Mouse (Mus musculus) hindbrain, embryonic 16.5 days (tissue): Measurements from ENCODE around the gene Ebf3. TPM values are rescaled to one million over a fixed set of nuclear protein-coding genes. Genes with fewer than 3 reads are reported as not detected.

Experiments
- ATAC-seq: fragments of 200-750 bp; cut with Nextera tagmentation; 2 replicates; pipeline ENCODE4 v1.8.0; 2017; ENCODE audit warnings: moderate TSS enrichment, moderate library complexity
- H3K27ac ChIP-seq: fragments of 300-500 bp; sonication (generic); 2 replicates; pipeline ENCODE4 v1.5.1; 2014; ENCODE audit warnings: low read depth, mild to moderate bottlenecking, control low read depth, low read length, moderate library complexity
- H3K27me3 ChIP-seq: fragments of 300-500 bp; sonication (generic); replicated peaks from 2 replicates; pipeline ENCODE4 v1.6.1; 2014; ENCODE audit warnings: low read length; ENCODE audit not compliant: control insufficient read depth, insufficient read depth
- H3K36me3 ChIP-seq: fragments of 300-500 bp; sonication (generic); 2 replicates; pipeline ENCODE4 v1.6.1; 2014; ENCODE audit warnings: mild to moderate bottlenecking, low read length, moderate library complexity, mixed read lengths; ENCODE audit not compliant: control insufficient read depth, insufficient read depth
- H3K4me1 ChIP-seq: fragments of 300-500 bp; sonication (generic); 2 replicates; pipeline ENCODE4 v1.6.1; 2014; ENCODE audit warnings: low read depth, low read length; ENCODE audit not compliant: control insufficient read depth, insufficient read depth
- H3K4me2 ChIP-seq: fragments of 300-500 bp; sonication (generic); 2 replicates; pipeline ENCODE4 v1.6.1; 2014; ENCODE audit warnings: mild to moderate bottlenecking, low read length, control low read depth, moderate library complexity
- H3K4me3 ChIP-seq: fragments of 300-500 bp; sonication (generic); 2 replicates; pipeline ENCODE4 v1.5.1; 2014; ENCODE audit warnings: mild to moderate bottlenecking, low read length, control low read depth, moderate library complexity
- H3K9ac ChIP-seq: fragments of 300-500 bp; sonication (generic); 2 replicates; pipeline ENCODE4 v1.6.1; 2014; ENCODE audit warnings: low read depth, mild to moderate bottlenecking, control low read depth, low read length, moderate library complexity
- H3K9me3 ChIP-seq: fragments of 300-500 bp; sonication (generic); 2 replicates; pipeline ENCODE4 v1.6.1; 2014; ENCODE audit warnings: mild to moderate bottlenecking, low read length, moderate library complexity; ENCODE audit not compliant: control insufficient read depth
- WGBS: fragments of 180-500 bp; shearing (Covaris S2); extraction: QIAGEN DNeasy Blood & Tissue Kit; methylation state at CpG from one replicate; pipeline ENCODE4 v1.1.7; 2014; 5-methylcytosine and 5-hydroxymethylcytosine counted together
- polyA plus RNA-seq: library from polyadenylated mRNA; unstranded; fragments of >200 nt; fragmentation: Nextera tagmentation; extraction: Ambion mirVana; gene quantifications from 2 replicates; pipeline ENCODE4 v1.2.1, GENCODE M21; 2015

The Ebf3 gene
- 10.3 and 10.7 TPM in 2 replicates for polyA plus RNA-seq

GRCm38 (mm10) chr7:137313904-137314691 is at the start of gene Ebf3:
Gene Ebf3 (minus strand): TSS chr7:137314445.
- H3K4me1 ChIP-seq, result peaks cover 29% of the 10 kb centered on the region
- WGBS, result 0% methylated on average over 101 of the region's 127 CpGs

DNA sequence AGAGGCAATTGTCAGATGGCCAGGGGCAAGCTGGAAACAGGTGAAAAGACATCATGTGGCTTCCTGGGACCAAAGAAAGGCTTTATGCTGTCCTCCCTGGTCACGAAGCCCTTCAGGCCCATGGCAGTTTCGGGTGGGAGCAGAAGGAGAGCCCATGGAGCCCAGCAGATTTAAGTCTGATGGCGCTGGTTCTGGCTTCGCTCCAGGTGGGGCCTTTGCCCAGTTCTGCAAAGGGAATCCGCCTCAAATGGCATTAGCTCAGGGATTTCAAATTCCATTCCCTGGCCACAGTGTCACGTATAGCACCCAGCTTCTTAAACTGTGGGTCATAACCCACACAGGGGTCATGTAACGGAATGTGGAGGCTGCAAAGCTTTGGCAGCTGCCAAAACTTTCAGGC is 32.6 kb upstream of the Ebf3 start:
- Histone ChIP-seq H3K4me1 (no peaks in the 10 kb centered on the region), H3K27me3 (no peaks in the 10 kb centered on the region), H3K36me3 (no peaks in the 10 kb centered on the region), H3K9me3 (no peaks in the 10 kb centered on the region), H3K4me3 (no peak overlapping the region), H3K27ac (no peak overlapping the region), H3K9ac (no peak overlapping the region), H3K4me2 (no peak overlapping the region)
- WGBS, result 70% methylated on average over 7 of the region's 7 CpGs
- ATAC-seq, result no peak

More at GRCm38 (mm10) chr7:137313904-137314691, at the start of gene Ebf3:
- Histone ChIP-seq H3K9ac (peak within 1 kb of the TSS; percentile 80), H3K4me2 (peak within 1 kb of the TSS; percentile 83), H3K36me3 (no peaks in the 10 kb centered on the region), H3K27ac (peak within 1 kb of the TSS; percentile 96), H3K9me3 (no peaks in the 10 kb centered on the region), H3K27me3 (no peaks in the 10 kb centered on the region), H3K4me3 (peak within 1 kb of the TSS; percentile 66)
- peak; percentile 89 for ATAC-seq

DNA sequence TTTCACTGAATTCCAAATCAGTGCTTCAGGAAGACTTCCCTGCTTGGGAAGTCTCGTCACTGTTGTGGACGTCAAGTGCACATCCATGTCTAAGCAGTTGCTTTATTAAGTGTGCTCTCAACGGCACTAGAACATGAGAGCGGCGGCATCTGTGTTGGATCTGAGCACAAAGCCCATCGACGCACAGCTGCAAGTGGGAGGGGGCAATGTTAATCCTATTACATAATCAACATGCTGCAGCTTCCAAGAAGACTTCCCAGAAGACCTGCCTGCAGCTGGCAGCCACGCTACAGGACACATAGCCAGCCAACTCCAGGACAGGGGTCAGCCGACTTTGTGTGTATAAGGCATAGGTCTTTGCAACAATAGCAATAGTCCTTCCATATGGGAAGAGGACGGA is 31.8 kb upstream of the Ebf3 start:
- H3K4me2 ChIP-seq, result no peak overlapping the region
- 66% methylated on average over 10 of the region's 10 CpGs for WGBS
- H3K36me3 ChIP-seq, result no peaks in the 10 kb centered on the region
- no peak overlapping the region for H3K27ac ChIP-seq
- ATAC-seq, result no peak
- no peaks in the 10 kb centered on the region for H3K9me3 ChIP-seq
- no peak overlapping the region for H3K4me3 ChIP-seq
- no peaks in the 10 kb centered on the region for H3K4me1 ChIP-seq
- H3K9ac ChIP-seq, result no peak overlapping the region
- H3K27me3 ChIP-seq, result no peaks in the 10 kb centered on the region

GRCm38 (mm10) chr7:137333951-137334350 is 19.7 kb upstream of the Ebf3 start:
- no peaks in the 10 kb centered on the region for H3K4me1 ChIP-seq
- ATAC-seq, result no peak
- no peaks in the 10 kb centered on the region for H3K9me3 ChIP-seq
- no peak overlapping the region for H3K9ac ChIP-seq
- H3K27ac ChIP-seq, result no peak overlapping the region
- WGBS, result 88% methylated on average over 2 of the region's 2 CpGs
- H3K4me3 ChIP-seq, result no peak overlapping the region
- no peak overlapping the region for H3K4me2 ChIP-seq
- no peaks in the 10 kb centered on the region for H3K36me3 ChIP-seq
- no peaks in the 10 kb centered on the region for H3K27me3 ChIP-seq

- Histone ChIP-seq H3K36me3 (no peaks in the 10 kb centered on the region), H3K9me3 (no peaks in the 10 kb centered on the region), H3K4me3 (peak overlapping the region; percentile 50), H3K4me2 (peak overlapping the region; percentile 67), H3K27me3 (peaks cover 12% of the 10 kb centered on the region), H3K27ac (peak overlapping the region; percentile 74), H3K4me1 (peaks cover 16% of the 10 kb centered on the region), H3K9ac (peak overlapping the region; percentile 61)
- 7% methylated on average over 6 of the region's 21 CpGs for WGBS
- no peak for ATAC-seq
Measured at GRCm38 (mm10) chr7:137322926-137323325, 8.7 kb upstream of the Ebf3 start.

DNA sequence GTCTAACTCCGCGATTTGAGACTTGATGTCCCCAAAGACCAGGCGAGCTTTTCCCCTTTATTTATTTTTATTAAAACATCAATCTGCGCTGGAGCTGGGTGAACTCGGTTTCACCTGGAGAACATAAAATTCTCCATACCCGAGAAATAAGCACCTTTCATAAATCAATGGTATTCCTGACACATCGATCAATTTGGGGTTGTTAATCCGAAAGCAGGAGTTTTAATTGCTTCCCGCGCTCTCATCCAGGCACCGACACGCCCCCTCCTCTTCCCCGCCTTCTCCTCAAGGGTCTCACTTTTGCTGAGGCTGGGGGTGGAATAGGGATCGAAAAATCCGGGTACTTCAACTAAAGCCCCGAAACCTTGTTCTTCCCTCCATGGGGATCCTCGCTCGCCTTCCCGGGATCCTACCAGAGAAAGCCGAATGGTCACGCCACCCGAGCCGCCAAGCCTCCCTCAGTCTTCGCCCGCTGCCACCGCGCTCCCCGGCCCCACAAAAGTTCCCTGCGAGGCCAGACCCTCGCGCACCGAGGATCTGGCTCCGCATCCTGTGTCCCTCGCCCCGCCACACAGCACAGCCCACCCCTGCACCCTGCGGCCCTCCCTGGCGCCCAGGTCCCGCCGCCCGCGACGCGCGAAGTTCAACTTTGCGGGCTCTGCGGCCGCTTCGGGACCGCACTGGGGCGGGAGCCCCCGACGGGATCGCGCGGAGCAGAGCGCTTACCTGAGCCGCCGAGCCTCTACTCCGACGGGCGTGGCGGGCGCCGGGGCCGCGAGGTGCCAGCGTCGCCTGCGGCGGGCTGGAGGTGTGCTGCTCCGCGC is 7.9 kb upstream of the Ebf3 start:
- Histone ChIP-seq H3K9ac (peak overlapping the region; percentile 61), H3K9me3 (no peaks in the 10 kb centered on the region), H3K4me3 (peak overlapping the region; percentile 50), H3K36me3 (no peaks in the 10 kb centered on the region), H3K27me3 (peaks cover 12% of the 10 kb centered on the region), H3K4me2 (peak overlapping the region; percentile 67), H3K27ac (peak overlapping the region; percentile 74), H3K4me1 (peaks cover 17% of the 10 kb centered on the region)
- no peak for ATAC-seq
- under 1% methylated on average over 59 of the region's 72 CpGs for WGBS

- Histone ChIP-seq H3K27me3 (peaks cover 12% of the 10 kb centered on the region), H3K4me1 (peaks cover 21% of the 10 kb centered on the region), H3K4me3 (peak overlapping the region; percentile 50), H3K4me2 (peak overlapping the region; percentile 67), H3K9ac (peak overlapping the region; percentile 41; the same call in 1 of the 2 replicates), H3K9me3 (no peaks in the 10 kb centered on the region), H3K27ac (peak overlapping the region; percentile 45; the same call in 1 of the 2 replicates), H3K36me3 (no peaks in the 10 kb centered on the region)
- under 1% methylated on average over 51 of the region's 52 CpGs for WGBS
- peak; percentile 74 for ATAC-seq
Measured at GRCm38 (mm10) chr7:137321141-137321813, 7.0 kb upstream of the Ebf3 start.

DNA sequence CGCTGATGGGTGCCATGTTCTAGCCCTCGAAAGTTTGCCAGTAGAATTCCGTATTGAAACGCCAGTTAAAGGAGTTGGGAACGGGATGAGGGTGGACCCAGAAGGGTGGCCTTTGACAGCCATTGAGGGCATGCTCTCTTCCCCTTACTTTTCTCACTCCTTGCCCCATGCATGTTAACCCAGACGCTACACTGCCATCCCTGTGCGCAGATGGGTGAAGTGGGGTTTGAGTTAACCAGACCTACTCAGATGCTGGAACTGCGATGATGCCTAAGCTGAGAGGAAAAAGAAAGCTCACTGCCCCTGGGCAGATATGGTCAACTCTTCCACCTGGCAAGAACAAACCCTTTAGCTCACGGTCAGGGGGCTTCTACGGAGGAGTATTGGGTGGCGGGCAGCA is 6.1 kb upstream of the Ebf3 start:
- no peak for ATAC-seq
- Histone ChIP-seq H3K36me3 (no peaks in the 10 kb centered on the region), H3K4me1 (peaks cover 21% of the 10 kb centered on the region), H3K9me3 (no peaks in the 10 kb centered on the region), H3K4me3 (peak overlapping the region; percentile 50), H3K27ac (peak overlapping the region; percentile 54; the same call in 1 of the 2 replicates), H3K27me3 (peaks cover 12% of the 10 kb centered on the region), H3K9ac (no peak overlapping the region; the same call in 1 of the 2 replicates), H3K4me2 (peak overlapping the region; percentile 67)
- WGBS, result 3% methylated on average over 11 of the region's 11 CpGs
